Mouse (Mus musculus) ES-Bruce4 (cell line): ENCODE measurements around the gene Rnf121. TPM values are rescaled to one million over a fixed set of nuclear protein-coding genes. Genes with fewer than 3 reads are reported as not detected.
A peak's percentile ranks its signal among the peaks of the same experiment; 100 is the strongest.

ENCODE experiments used
- H3K27ac ChIP-seq: 2 replicates; pipeline ENCODE4 v1.5.1; 2012; ENCODE audit warnings: low read length, inconsistent platforms; ENCODE audit not compliant: insufficient read depth
- H3K27me3 ChIP-seq: 2 replicates; pipeline ENCODE4 v1.6.1; 2012; ENCODE audit warnings: mild to moderate bottlenecking, low read length, inconsistent platforms; ENCODE audit not compliant: control insufficient read depth, poor library complexity, insufficient read depth, severe bottlenecking
- H3K36me3 ChIP-seq: 2 replicates; pipeline ENCODE4 v1.6.1; 2012; ENCODE audit warnings: inconsistent platforms, mild to moderate bottlenecking, low read length, moderate library complexity; ENCODE audit not compliant: control insufficient read depth, poor library complexity, insufficient read depth, severe bottlenecking
- H3K4me1 ChIP-seq: one replicate; pipeline ENCODE4 v1.8.1; 2011; ENCODE audit warnings: low read length; ENCODE audit not compliant: control insufficient read depth, insufficient read depth
- H3K4me3 ChIP-seq: 2 replicates; pipeline ENCODE4 v1.5.1; 2011; ENCODE audit warnings: low read depth, mild to moderate bottlenecking, low read length
- H3K9ac ChIP-seq: 2 replicates; pipeline ENCODE4 v1.6.1; 2012; ENCODE audit warnings: low read depth, mild to moderate bottlenecking, inconsistent platforms; ENCODE audit not compliant: poor library complexity, severe bottlenecking
- H3K9me3 ChIP-seq: replicated peaks from 2 replicates; pipeline ENCODE4 v1.6.1; 2012; ENCODE audit warnings: mild to moderate bottlenecking, low read length, inconsistent platforms; ENCODE audit not compliant: control insufficient read depth, poor library complexity, insufficient read depth, severe bottlenecking
- CTCF ChIP-seq: IDR thresholded peaks from one replicate; pipeline ENCODE4 v1.8.1; 2011; ENCODE audit warnings: low read depth, low read length
- EP300 ChIP-seq: IDR thresholded peaks from 2 replicates; pipeline ENCODE4 v1.6.1; 2011; ENCODE audit warnings: low read depth, low read length; ENCODE audit not compliant: insufficient read depth
- POLR2A ChIP-seq: IDR thresholded peaks from one replicate; pipeline ENCODE4 v1.8.1; 2011; ENCODE audit warnings: low read length; ENCODE audit not compliant: insufficient read depth
- polyA plus RNA-seq: library from polyadenylated mRNA; stranded (reverse); fragments of >200 nt; gene quantifications from 2 replicates; pipeline ENCODE4 v1.2.4, GENCODE M21; 2011; ENCODE audit warnings: low read depth; ENCODE audit not compliant: missing spikeins, insufficient read depth, insufficient read length

The Rnf121 gene
- polyA plus RNA-seq, 1 experiment: 27.1 TPM

- Histone ChIP-seq H3K27ac (peak overlapping the region; percentile 82), H3K36me3 (no peaks in the 10 kb centered on the region), H3K27me3 (no peaks in the 10 kb centered on the region), H3K9me3 (no peaks in the 10 kb centered on the region), H3K4me1 (peaks cover 9% of the 10 kb centered on the region), H3K9ac (0 out of 2 replicates have a peak overlapping the region, but pooled peaks have one; percentile 2), H3K4me3 (peak overlapping the region; percentile 24)
- TF ChIP-seq POLR2A (no peak), CTCF (no peak), EP300 (peak; percentile 72)
Observed at GRCm38 (mm10) chr7:102099760-102100661, 34.7 kb upstream of the Rnf121 start.

- H3K4me3 ChIP-seq: no peak overlapping the region
- H3K27ac ChIP-seq: no peak overlapping the region
- TF ChIP-seq POLR2A (no peak), CTCF (no peak), EP300 (no peak)
- no peak overlapping the region for H3K9ac ChIP-seq
- no peaks in the 10 kb centered on the region for H3K36me3 ChIP-seq
- no peaks in the 10 kb centered on the region for H3K27me3 ChIP-seq
- no peaks in the 10 kb centered on the region for H3K4me1 ChIP-seq
- no peaks in the 10 kb centered on the region for H3K9me3 ChIP-seq
Observed at GRCm38 (mm10) chr7:102087336-102087735, 22.1 kb upstream of the Rnf121 start.

GRCm38 (mm10) chr7:102084041-102084696 lies 18.9 kb upstream of the Rnf121 start:
- TF ChIP-seq EP300 (no peak), POLR2A (no peak), CTCF (no peak)
- Histone ChIP-seq H3K4me3 (no peak overlapping the region), H3K27me3 (no peaks in the 10 kb centered on the region), H3K9me3 (no peaks in the 10 kb centered on the region), H3K4me1 (no peaks in the 10 kb centered on the region), H3K9ac (no peak overlapping the region), H3K36me3 (peaks cover 12% of the 10 kb centered on the region), H3K27ac (no peak overlapping the region)

- Histone ChIP-seq H3K36me3 (peaks cover 17% of the 10 kb centered on the region), H3K27ac (no peak within 1 kb of the TSS), H3K4me3 (no peak within 1 kb of the TSS), H3K9ac (no peak within 1 kb of the TSS), H3K9me3 (no peaks in the 10 kb centered on the region), H3K4me1 (no peaks in the 10 kb centered on the region), H3K27me3 (no peaks in the 10 kb centered on the region)
- TF ChIP-seq EP300: no peak
- no peak for TF ChIP-seq CTCF
- TF ChIP-seq POLR2A: no peak
Observed at GRCm38 (mm10) chr7:102082816-102083215, 17.5 kb upstream of the Rnf121 start, which contains the start of gene Trpc2. TSS of gene Trpc2 (plus strand) at chr7:102083116.

- no peaks in the 10 kb centered on the region for H3K27me3 ChIP-seq
- no peak overlapping the region for H3K4me3 ChIP-seq
- H3K9me3 ChIP-seq: no peaks in the 10 kb centered on the region
- H3K36me3 ChIP-seq: peaks cover 17% of the 10 kb centered on the region
- no peaks in the 10 kb centered on the region for H3K4me1 ChIP-seq
- H3K9ac ChIP-seq: no peak overlapping the region
- H3K27ac ChIP-seq: no peak overlapping the region
- TF ChIP-seq CTCF (no peak), POLR2A (no peak), EP300 (no peak)
Observed at GRCm38 (mm10) chr7:102081784-102082183, 16.5 kb upstream of the Rnf121 start.
